Mouse (Mus musculus) heart, adult 2 months (tissue): ENCODE results near the gene Polr2j. TPM values are rescaled to one million over a fixed set of nuclear protein-coding genes. Genes with fewer than 3 reads are reported as not detected.
A peak's percentile ranks its signal among the peaks of the same experiment; 100 is the strongest.
"Not testable (repeated sequence)": the region's sequence is repeated elsewhere in the genome, so short reads cannot be mapped to it uniquely, and the experiment has no call there.

ENCODE experiments used
- DNase-seq, 2 experiments: peaks; one replicate each; pipeline ENCODE4 v3.0.0; 2021
- H3K27ac ChIP-seq: fragments of 200-600 bp; 2 replicates; pipeline ENCODE4 v1.8.1; 2022
- H3K27me3 ChIP-seq: fragments of 200-500 bp; 2 replicates; pipeline ENCODE4 v1.6.1; 2012; ENCODE audit warnings: mild to moderate bottlenecking, low read length, inconsistent platforms, mixed read lengths; ENCODE audit not compliant: control insufficient read depth, insufficient read depth
- H3K36me3 ChIP-seq: fragments of 200-500 bp; 2 replicates; pipeline ENCODE4 v1.6.1; 2012; ENCODE audit warnings: low read length, inconsistent platforms; ENCODE audit not compliant: control insufficient read depth, insufficient read depth
- H3K4me1 ChIP-seq: fragments of 200-500 bp; 2 replicates; pipeline ENCODE4 v1.6.1; 2011; ENCODE audit warnings: low read length; ENCODE audit not compliant: control insufficient read depth, insufficient read depth
- H3K4me3 ChIP-seq: fragments of 200-600 bp; 2 replicates; pipeline ENCODE4 v1.8.1; 2022
- H3K79me2 ChIP-seq: fragments of 200-500 bp; replicated peaks from 2 replicates; pipeline ENCODE4 v1.6.1; 2012; ENCODE audit warnings: mild to moderate bottlenecking, inconsistent platforms, low read length, moderate library complexity, mixed read lengths; ENCODE audit not compliant: control insufficient read depth, insufficient read depth
- H3K9ac ChIP-seq: fragments of 200-500 bp; 2 replicates; pipeline ENCODE4 v1.6.1; 2012; ENCODE audit warnings: low read depth, mild to moderate bottlenecking, control low read depth, inconsistent platforms, low read length, mixed read lengths
- CTCF ChIP-seq: fragments of 200-600 bp; IDR thresholded peaks from 2 replicates; pipeline ENCODE4 v1.8.1; 2022; ENCODE audit warnings: antibody characterized with exemption, mild to moderate bottlenecking, moderate library complexity
- EP300 ChIP-seq: fragments of 200-500 bp; IDR thresholded peaks from 2 replicates; pipeline ENCODE4 v1.6.1; 2011; ENCODE audit warnings: low read depth, low read length, control low read depth; ENCODE audit not compliant: insufficient read depth
- POLR2A ChIP-seq: fragments of 200-500 bp; IDR thresholded peaks from 2 replicates; pipeline ENCODE4 v1.6.1; 2011; ENCODE audit warnings: mild to moderate bottlenecking, low read depth, low read length, control low read depth; ENCODE audit not compliant: insufficient read depth
- WGBS: fragments of 180-500 bp; shearing (Covaris S2); methylation state at CpG from one replicate; pipeline ENCODE4 v1.1.7; 2018; 5-methylcytosine and 5-hydroxymethylcytosine counted together
- intact Hi-C: fragments of 180-260 bp; cut with DNase I; formaldehyde crosslinking; loops from one replicate; pipeline ENCODE4 v1.15.1; 2025
- polyA plus RNA-seq: library from polyadenylated mRNA; depleted of rRNA; stranded (reverse); fragments of >200 nt; gene quantifications from 2 replicates; pipeline ENCODE4 v1.2.3, GENCODE M21; 2012
- total RNA-seq, 2 experiments: library from RNA; stranded (reverse); gene quantifications; 2 replicates each; pipeline ENCODE4 v1.2.3; 2021

Gene Polr2j
- total and polyA plus RNA-seq, 3 experiments, result 63.5 to 89.3 (median 66.9) TPM

DNA sequence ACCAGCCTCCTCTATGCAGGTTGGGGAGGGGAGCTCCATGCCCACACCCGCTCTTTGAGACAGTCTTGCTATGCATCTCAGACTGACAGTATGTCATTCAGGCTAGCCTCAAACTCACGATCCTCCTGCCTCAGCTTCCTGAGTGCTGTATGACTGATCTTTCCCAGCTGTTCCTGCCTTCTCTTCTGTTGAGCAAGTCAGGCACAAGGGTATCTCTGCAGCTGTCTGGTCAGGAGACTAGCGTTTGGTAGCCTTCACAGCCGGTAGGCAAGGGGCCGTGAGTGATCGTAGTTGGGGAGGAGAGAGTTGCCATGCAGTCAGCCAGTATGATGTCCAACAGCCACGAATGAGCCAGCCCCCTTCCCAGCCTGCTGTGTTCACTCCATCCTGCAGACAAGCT, 21.3 kb upstream of the Polr2j start:
- TF ChIP-seq CTCF, result no peak
- no peak for TF ChIP-seq POLR2A
- TF ChIP-seq EP300, result no peak
- 71% methylated on average over 7 of the region's 7 CpGs for WGBS

DNA sequence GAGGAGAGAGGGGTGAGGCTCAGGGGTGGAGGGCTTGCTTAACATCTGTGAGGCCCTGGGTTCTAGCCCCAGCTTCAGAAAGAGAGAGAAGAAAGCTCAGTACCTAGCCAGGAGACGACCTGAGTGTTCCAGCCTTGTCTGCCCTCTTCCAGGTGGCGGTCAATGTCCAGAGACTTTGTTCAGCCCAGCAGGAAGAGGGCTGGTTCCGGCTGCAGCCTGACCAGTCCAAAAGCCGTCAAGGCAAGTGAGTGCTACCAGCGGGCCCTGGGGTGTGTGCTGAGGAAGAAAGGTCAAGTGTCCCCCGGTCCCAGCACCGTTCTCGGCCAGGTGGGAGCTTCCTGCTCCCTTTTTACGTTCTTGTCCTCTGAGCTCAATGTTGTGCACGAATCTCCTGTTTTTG, 17.9 kb upstream of the Polr2j start:
- no peak for TF ChIP-seq EP300
- H3K4me3 ChIP-seq, result no peak overlapping the region
- WGBS, result 68% methylated on average over 10 of the region's 10 CpGs
- intact Hi-C loops, result no loop called here
- H3K4me1 ChIP-seq, result no peaks in the 10 kb centered on the region
- DNase-seq, result no peak
- no peak overlapping the region for H3K9ac ChIP-seq
- H3K27ac ChIP-seq, result no peak overlapping the region
- no peaks in the 10 kb centered on the region for H3K79me2 ChIP-seq
- no peaks in the 10 kb centered on the region for H3K36me3 ChIP-seq
- 0 out of 2 replicates have a peak, but pooled peaks cover 1% of the 10 kb centered on the region for H3K27me3 ChIP-seq

More for the DNA sequence above, 21.3 kb upstream of the Polr2j start:
- Histone ChIP-seq H3K4me3 (no peak overlapping the region), H3K9ac (no peak overlapping the region), H3K4me1 (no peaks in the 10 kb centered on the region), H3K27me3 (no peaks in the 10 kb centered on the region), H3K36me3 (no peaks in the 10 kb centered on the region), H3K27ac (no peak overlapping the region), H3K79me2 (no peaks in the 10 kb centered on the region)
- intact Hi-C loops, result no loop called here
- no peak for DNase-seq

DNA sequence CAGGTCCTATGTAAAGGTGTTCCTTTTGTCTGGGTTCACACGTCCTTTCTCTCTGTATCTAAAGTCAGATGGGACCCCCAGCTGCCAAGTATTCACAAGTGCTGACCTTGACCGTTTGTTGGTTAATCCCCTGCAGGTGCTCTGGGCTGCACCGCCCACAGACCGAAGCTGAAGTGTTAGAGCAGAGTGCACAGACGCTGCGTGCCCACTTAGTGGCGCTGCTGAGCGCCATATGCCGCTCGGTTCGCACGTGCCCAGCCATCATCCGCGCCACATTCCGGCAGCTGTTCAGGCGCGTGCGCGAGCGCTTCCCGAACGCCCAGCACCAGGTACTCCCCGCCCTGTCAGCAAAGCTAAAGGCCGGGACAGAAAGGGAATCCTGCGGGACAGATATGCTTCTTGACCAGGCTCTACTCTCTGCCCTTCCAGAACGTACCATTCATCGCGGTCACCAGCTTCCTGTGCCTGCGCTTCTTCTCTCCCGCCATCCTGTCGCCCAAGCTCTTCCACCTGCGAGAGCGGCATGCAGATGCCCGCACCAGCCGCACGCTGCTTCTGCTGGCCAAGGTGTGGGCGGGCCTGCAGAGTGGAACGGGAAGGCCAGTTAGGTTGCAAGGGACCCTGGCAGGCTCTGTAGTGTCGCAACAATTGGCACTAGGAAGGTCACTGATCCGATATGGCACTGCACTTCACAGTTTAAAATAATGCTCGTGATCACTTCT, 14.2 kb upstream of the Polr2j start:
- 0 out of 2 replicates have a peak overlapping the region, but pooled peaks have one; percentile 14 for H3K9ac ChIP-seq

DNA sequence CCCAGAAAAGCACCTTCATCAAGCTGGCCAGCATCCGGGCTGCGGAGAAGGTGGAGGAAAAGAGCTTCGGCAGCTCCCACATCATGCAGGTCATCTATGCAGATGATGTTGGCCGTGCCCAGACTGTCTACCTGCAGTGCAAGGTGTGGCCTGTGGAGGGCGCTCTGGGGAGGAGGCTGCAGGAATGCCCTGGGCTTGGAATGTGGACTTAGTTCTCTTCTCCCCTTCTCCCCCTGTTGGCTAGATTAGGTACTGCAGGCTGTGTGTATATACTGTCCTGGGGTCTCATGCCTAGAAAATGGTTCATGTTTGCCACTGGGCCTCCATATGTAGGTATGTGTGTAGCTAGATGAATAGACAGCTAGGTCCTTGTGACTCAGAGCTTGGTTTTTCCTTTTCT, 11.9 kb upstream of the Polr2j start:
- DNase-seq, result no peak
- Histone ChIP-seq H3K27me3 (0 out of 2 replicates have a peak, but pooled peaks cover 1% of the 10 kb centered on the region), H3K4me1 (no peaks in the 10 kb centered on the region), H3K9ac (no peak overlapping the region), H3K27ac (no peak overlapping the region), H3K36me3 (no peaks in the 10 kb centered on the region), H3K79me2 (no peaks in the 10 kb centered on the region), H3K4me3 (no peak overlapping the region)
- WGBS, result 87% methylated on average over 5 of the region's 5 CpGs
- TF ChIP-seq POLR2A (no peak), EP300 (no peak), CTCF (peak; percentile 59)
- intact Hi-C loops, result no loop called here

More for the DNA sequence above, 14.2 kb upstream of the Polr2j start:
- Histone ChIP-seq H3K36me3 (no peaks in the 10 kb centered on the region), H3K4me1 (no peaks in the 10 kb centered on the region), H3K79me2 (no peaks in the 10 kb centered on the region), H3K4me3 (no peak overlapping the region), H3K27ac (no peak overlapping the region), H3K27me3 (0 out of 2 replicates have a peak, but pooled peaks cover 1% of the 10 kb centered on the region)
- 15% methylated on average over 41 of the region's 41 CpGs for WGBS
- intact Hi-C loops, result no loop called here
- peak; percentile 64 to 67 for DNase-seq
- TF ChIP-seq POLR2A (no peak), CTCF (peak; percentile 92)

DNA sequence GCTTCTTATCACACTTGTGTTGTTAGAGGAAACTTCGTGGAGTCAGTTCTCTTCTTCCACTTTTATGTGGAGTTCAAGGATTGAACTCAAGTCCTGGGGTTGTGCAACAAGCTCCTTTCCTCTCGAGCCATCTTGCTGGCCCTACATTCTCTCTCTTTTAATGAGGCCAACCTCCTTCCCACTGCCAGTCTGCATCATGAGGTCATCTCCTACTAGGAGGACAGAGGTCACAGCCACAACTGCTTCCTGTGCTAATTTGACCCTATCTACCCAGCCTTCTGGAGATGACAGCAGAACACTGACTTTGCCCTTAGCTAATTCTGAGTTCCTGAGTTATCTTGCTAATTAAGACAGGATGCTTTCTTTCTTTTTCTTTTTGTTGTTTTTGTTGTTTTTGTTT, 7.9 kb upstream of the Polr2j start:
- no peaks in the 10 kb centered on the region for H3K4me1 ChIP-seq
- H3K79me2 ChIP-seq, result no peaks in the 10 kb centered on the region
- no peak overlapping the region for H3K4me3 ChIP-seq
- DNase-seq, result no peak
- WGBS, result 25% methylated on average over 2 of the region's 2 CpGs
- no peak overlapping the region for H3K27ac ChIP-seq
- intact Hi-C loops, result no loop called here
- H3K27me3 ChIP-seq, result no peaks in the 10 kb centered on the region
- H3K9ac ChIP-seq, result no peak overlapping the region
- TF ChIP-seq POLR2A (no peak), EP300 (no peak), CTCF (no peak)
- no peaks in the 10 kb centered on the region for H3K36me3 ChIP-seq

DNA sequence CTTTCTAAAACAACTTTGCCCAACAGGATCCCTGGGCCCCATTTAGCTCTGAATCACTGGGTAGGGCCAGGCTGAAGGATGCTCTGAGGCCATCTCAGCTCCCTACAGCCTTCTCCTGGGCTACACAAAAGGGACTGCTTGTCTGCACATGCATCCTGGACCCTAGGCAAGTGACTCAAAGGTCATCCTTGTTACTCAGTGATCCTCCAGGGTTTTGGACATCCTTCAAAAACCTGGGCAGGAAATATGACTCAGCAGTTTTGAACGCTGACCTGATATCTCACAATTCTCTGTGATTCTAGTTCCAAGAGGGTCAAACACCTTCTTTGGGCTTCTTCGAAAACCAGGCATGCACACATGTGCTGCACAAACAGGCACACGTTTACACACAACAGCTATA, 7.4 kb upstream of the Polr2j start:
- no peak overlapping the region for H3K4me3 ChIP-seq
- no peaks in the 10 kb centered on the region for H3K27me3 ChIP-seq
- TF ChIP-seq POLR2A, result no peak
- no peak for TF ChIP-seq EP300
- no peak for TF ChIP-seq CTCF
- no peaks in the 10 kb centered on the region for H3K36me3 ChIP-seq
- H3K27ac ChIP-seq, result no peak overlapping the region
- H3K4me1 ChIP-seq, result no peaks in the 10 kb centered on the region
- no peaks in the 10 kb centered on the region for H3K79me2 ChIP-seq
- 41% methylated on average over 3 of the region's 3 CpGs for WGBS
- intact Hi-C loops, result no loop called here
- no peak for DNase-seq
- H3K9ac ChIP-seq, result no peak overlapping the region

DNA sequence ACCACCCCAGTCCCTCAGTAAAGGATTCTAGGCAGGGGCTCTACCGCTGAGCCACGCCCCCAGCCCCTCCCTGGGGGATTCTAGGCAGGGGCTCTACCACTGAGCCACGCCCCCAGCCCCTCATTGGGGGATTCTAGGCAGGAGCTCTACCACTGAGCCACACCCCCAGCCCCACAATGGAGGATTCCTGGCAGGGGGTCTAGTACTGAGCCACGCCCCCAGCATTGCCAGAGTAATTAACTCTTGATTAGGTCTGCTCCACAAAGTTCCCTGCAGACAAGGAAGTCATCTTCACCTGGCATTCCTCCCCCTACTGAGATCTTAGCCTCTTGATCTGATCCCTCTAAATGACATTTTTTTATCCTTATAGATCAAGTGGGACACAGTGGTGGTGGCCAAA, 2.9 kb upstream of the Polr2j start:
- 33% methylated on average over 4 of the region's 4 CpGs for WGBS

More for the DNA sequence above, 2.9 kb upstream of the Polr2j start:
- H3K79me2 ChIP-seq, H3K4me3 ChIP-seq, H3K4me1 ChIP-seq, intact Hi-C loops, H3K27ac ChIP-seq, H3K27me3 ChIP-seq, H3K9ac ChIP-seq, H3K36me3 ChIP-seq, DNase-seq: not testable (repeated sequence)
